Mouse (Mus musculus) embryonic fibroblast, embryonic 13.5 days (primary cell): ENCODE measurements at regions not wholly inside any gene's neighbourhood (a gene's known extent, or its start where the extent isn't known, plus 50 kb on each side); places are given as distances from the start of the nearest gene placed in this dataset.

Experiments used
- CTCF ChIP-seq: IDR thresholded peaks from 2 replicates; pipeline ENCODE4 v1.5.1; 2011; ENCODE audit warnings: mild to moderate bottlenecking, control low read depth, low read length, moderate library complexity, borderline replicate concordance; ENCODE audit not compliant: insufficient read depth
- POLR2A ChIP-seq: IDR thresholded peaks from 2 replicates; pipeline ENCODE4 v1.6.1; 2011; ENCODE audit warnings: low read depth, mild to moderate bottlenecking, control low read depth, low read length, moderate library complexity

DNA sequence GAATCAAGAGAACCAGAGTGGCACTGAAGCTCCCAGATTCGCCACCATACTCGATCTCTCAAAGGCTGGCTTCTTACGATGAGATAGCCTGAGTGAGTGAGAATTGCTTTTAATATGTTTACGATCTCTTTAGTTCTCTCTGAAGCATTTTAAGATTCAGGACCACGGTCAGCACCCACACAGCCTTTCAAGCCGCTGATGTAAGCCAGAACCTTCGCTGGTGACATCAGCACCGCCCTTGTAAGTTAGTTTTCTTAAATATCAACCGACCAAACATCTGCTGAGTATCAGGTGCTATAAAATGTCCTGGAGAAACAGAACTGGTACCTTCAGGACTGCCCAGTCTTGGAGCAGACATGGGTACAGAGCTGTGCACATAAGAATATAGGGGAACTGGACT is 141.6 kb downstream of the Dmrta2 start:
- no peak for TF ChIP-seq POLR2A
- TF ChIP-seq CTCF = no peak
